Mouse (Mus musculus) stomach, postnatal 0 days (tissue): ENCODE data around the gene Stk10. TPM values are rescaled to one million over a fixed set of nuclear protein-coding genes. Genes with fewer than 3 reads are reported as not detected.
"Not testable (repeated sequence)": the region's sequence is repeated elsewhere in the genome, so short reads cannot be mapped to it uniquely, and the experiment has no call there.

Source experiments
- ATAC-seq: fragments of 200-750 bp; cut with Nextera tagmentation; 2 replicates; pipeline ENCODE4 v1.8.0; 2017; ENCODE audit not compliant: low FRiP score, low TSS enrichment
- DNase-seq: peaks from one replicate; pipeline ENCODE4 v3.0.0-alpha.2; 2016; ENCODE audit warnings: low spot score
- H3K27ac ChIP-seq: fragments of 300-500 bp; sonication (generic); replicated peaks from 2 replicates; pipeline ENCODE4 v1.5.1; 2014; ENCODE audit warnings: mild to moderate bottlenecking, control low read depth
- H3K27me3 ChIP-seq: fragments of 300-500 bp; sonication (generic); 2 replicates; pipeline ENCODE4 v1.6.1; 2014; ENCODE audit warnings: low read length; ENCODE audit not compliant: control insufficient read depth, insufficient read depth
- H3K36me3 ChIP-seq: fragments of 300-500 bp; sonication (generic); 2 replicates; pipeline ENCODE4 v1.6.1; 2014; ENCODE audit warnings: low read length, mixed read lengths; ENCODE audit not compliant: control insufficient read depth, insufficient read depth
- H3K4me1 ChIP-seq: fragments of 300-500 bp; sonication (generic); replicated peaks from 2 replicates; pipeline ENCODE4 v1.6.1; 2014; ENCODE audit warnings: antibody characterized with exemption; ENCODE audit not compliant: control insufficient read depth, insufficient read depth
- H3K4me2 ChIP-seq: fragments of 300-500 bp; sonication (generic); replicated peaks from 2 replicates; pipeline ENCODE4 v1.6.1; 2014; ENCODE audit warnings: low read depth, mild to moderate bottlenecking, control low read depth, moderate library complexity
- H3K4me3 ChIP-seq: fragments of 300-500 bp; sonication (generic); 2 replicates; pipeline ENCODE4 v1.5.1; 2014; ENCODE audit warnings: low read depth, low read length, control low read depth
- H3K9ac ChIP-seq: fragments of 300-500 bp; sonication (generic); 2 replicates; pipeline ENCODE4 v1.6.1; 2014; ENCODE audit warnings: mild to moderate bottlenecking, low read length, control low read depth, mixed read lengths
- H3K9me3 ChIP-seq: fragments of 300-500 bp; sonication (generic); 2 replicates; pipeline ENCODE4 v1.6.1; 2016; ENCODE audit warnings: low read length; ENCODE audit not compliant: control insufficient read depth
- CTCF ChIP-seq: IDR thresholded peaks from 2 replicates; pipeline ENCODE4 v1.5.1; 2016; ENCODE audit warnings: antibody characterized with exemption, low read depth, mild to moderate bottlenecking, moderate library complexity
- EP300 ChIP-seq: optimal IDR thresholded peaks from 2 replicates; pipeline ENCODE3; 2016; ENCODE audit warnings: antibody characterized with exemption
- WGBS: fragments of 180-500 bp; shearing (Covaris S2); extraction: QIAGEN DNeasy Blood & Tissue Kit; methylation state at CpG from one replicate; pipeline ENCODE4 v1.1.7; 2014; 5-methylcytosine and 5-hydroxymethylcytosine counted together
- polyA plus RNA-seq: library from polyadenylated mRNA; unstranded; fragments of >200 nt; fragmentation: Nextera tagmentation; extraction: Ambion mirVana; gene quantifications from 2 replicates; pipeline ENCODE4 v1.2.1, GENCODE M21; 2015

Gene Stk10
- polyA plus RNA-seq, 1 experiment from 2014 or later, result 1.1 TPM

DNA sequence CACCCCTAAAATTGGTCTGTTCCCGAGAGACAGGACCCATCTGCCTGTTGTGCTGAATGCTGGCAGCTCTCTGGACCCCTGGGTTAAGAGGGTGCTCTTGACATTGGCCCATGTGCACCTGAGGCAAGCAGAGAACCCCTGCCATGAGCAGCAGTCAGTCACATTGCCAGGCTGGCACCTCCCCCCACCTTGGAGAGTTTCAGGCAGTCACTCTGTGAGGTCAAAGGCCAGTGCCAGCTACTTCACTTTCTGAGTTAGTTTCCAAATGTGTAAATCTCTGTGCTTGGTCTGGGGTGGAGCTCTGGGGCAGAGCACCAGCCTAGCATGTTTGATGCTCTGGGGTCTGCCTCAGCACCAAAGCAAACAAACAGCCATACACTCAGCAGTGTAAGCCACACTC lies 84.9 kb downstream of the Stk10 start:
- 0 out of 2 replicates have a peak, but pooled peaks cover 3% of the 10 kb centered on the region for H3K4me1 ChIP-seq
- no peaks in the 10 kb centered on the region for H3K36me3 ChIP-seq
- DNase-seq, result no peak
- no peak overlapping the region for H3K27ac ChIP-seq
- no peak overlapping the region for H3K4me2 ChIP-seq
- ATAC-seq, result no peak
- H3K27me3 ChIP-seq, result no peaks in the 10 kb centered on the region
- no peak overlapping the region for H3K9ac ChIP-seq
- TF ChIP-seq CTCF (no peak), EP300 (no peak)
- H3K9me3 ChIP-seq, result no peaks in the 10 kb centered on the region
- 83% methylated on average over 1 of the region's 1 CpGs for WGBS
- H3K4me3 ChIP-seq, result no peak overlapping the region

DNA sequence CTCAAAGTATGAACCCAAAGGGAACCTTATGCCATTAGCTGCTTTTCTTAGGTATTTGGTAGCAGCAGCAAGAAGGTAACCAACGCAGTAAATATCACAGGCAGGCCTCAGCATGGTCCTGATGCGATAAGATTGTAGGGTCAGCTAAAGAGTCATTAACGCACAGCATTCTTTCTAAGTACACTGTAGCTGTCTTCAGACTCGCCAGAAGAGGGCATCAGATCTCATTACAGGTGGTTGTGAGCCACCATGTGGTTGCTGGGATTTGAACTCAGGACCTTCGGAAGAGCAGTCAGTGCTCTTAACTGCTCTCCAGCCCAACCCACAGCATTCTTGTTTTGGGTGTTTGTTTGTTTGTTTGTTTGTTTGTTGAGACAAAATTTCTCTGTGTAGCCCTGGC lies 85.5 kb downstream of the Stk10 start:
- H3K27me3 ChIP-seq, H3K4me1 ChIP-seq, H3K36me3 ChIP-seq, H3K27ac ChIP-seq, H3K9ac ChIP-seq, H3K4me2 ChIP-seq, H3K4me3 ChIP-seq, ATAC-seq, H3K9me3 ChIP-seq, DNase-seq: not testable (repeated sequence)
- peak; percentile 49 for TF ChIP-seq CTCF
- 75% methylated on average over 5 of the region's 5 CpGs for WGBS

DNA sequence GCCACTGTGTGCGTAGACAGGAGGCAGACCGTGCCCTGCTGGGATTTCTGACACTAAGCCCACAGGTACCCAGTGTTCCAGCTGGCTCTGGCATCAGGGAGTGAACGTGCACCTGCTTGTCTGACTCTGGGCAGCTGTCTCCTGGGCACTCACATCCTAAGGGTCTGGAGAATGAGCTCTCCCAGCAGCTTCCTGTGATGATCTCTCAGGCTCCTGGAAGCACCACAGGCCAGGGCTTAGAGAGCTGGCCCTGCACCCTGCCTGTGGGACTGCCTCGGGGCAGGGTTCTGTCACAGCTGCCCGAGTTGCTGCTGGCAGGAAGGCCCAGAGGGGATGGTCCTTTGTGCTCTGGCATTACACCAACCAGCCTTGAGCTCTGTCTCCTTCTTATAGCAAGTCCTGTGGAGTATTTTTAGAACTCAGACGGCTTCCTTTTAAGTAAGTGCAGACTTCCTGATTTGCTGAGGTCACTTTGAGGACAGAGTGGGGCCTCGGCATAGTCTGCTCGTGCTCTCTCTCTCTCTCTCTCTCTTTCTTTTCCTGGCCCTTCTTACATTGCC lies 86.2 kb downstream of the Stk10 start:
- Histone ChIP-seq H3K4me2 (no peak overlapping the region), H3K9ac (no peak overlapping the region), H3K4me1 (0 out of 2 replicates have a peak, but pooled peaks cover 3% of the 10 kb centered on the region), H3K4me3 (no peak overlapping the region), H3K36me3 (no peaks in the 10 kb centered on the region), H3K27me3 (no peaks in the 10 kb centered on the region), H3K27ac (peak overlapping the region; percentile 65), H3K9me3 (no peaks in the 10 kb centered on the region)
- ATAC-seq (peak; percentile 74), DNase-seq (peak; percentile 60)
- WGBS, result 16% methylated on average over 8 of the region's 8 CpGs
- TF ChIP-seq EP300, result no peak
- TF ChIP-seq CTCF, result peak; percentile 0; the same call in 1 of the 2 replicates

DNA sequence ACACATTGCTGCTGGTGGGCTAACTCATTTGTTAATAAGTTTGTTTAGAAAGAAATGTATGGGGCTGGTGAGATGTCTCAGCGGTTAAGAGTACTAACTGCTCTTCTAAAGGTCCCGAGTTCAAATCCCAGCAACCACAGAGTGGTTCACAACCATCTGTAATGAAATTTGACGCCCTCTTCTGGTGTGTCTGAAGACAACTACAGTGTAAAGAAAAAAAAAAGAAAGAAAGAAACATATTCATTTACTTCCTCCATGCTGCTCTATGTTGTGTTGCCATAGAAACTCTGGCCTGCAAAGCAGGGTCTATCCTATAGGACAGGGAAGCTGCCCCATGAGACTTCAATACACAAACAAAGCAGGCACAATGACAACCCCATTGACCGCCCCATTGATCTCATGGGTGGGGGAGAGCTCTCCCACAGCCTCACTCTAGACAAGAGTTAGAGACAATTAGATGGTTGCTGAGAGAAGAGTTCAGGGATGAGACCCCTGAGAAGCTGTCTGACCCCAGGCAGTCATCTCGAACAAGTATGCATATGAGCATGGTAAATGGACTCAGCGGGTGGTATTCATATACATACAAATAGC lies 86.9 kb downstream of the Stk10 start:
- H3K27me3 ChIP-seq, result no peaks in the 10 kb centered on the region
- DNase-seq, result no peak
- H3K36me3 ChIP-seq, result no peaks in the 10 kb centered on the region
- H3K4me2 ChIP-seq, result no peak overlapping the region
- TF ChIP-seq CTCF, result no peak
- no peak for TF ChIP-seq EP300
- WGBS, result 77% methylated on average over 6 of the region's 6 CpGs
- H3K9me3 ChIP-seq, result no peaks in the 10 kb centered on the region
- 0 out of 2 replicates have a peak, but pooled peaks cover 3% of the 10 kb centered on the region for H3K4me1 ChIP-seq
- no peak overlapping the region for H3K9ac ChIP-seq
- no peak overlapping the region for H3K4me3 ChIP-seq
- ATAC-seq, result no peak
- H3K27ac ChIP-seq, result no peak overlapping the region

DNA sequence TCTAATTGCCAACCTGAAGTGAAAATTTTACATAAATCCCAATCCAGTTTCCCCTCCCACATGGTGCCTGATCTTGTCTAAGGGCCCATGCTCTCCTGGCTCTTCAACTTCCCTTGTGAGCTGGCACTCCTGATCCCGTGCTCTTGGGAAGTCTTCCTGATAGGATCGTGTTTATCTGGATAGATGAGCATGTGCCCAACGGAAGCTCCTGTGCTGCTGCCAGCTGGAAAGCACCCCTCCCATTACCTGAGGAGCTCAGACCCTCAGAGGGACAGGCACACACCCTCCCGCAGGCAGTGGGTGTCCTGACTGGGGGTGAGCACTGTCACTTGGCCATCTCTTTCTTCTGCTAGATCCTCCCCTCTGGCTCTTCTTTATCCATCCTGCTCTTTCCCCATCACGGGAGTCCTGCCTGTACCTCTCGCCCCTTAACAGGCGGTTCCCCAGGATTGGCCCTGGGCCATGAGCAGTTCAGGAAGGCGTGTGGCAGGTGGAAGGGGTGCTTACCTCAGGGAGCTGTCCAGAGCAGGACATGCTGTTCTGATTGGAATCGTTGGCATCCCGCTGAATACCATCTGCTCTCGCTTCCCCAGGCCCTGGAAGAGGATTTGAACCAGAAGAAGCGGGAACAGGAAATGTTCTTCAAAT lies 88.8 kb downstream of the Stk10 start:
- no peaks in the 10 kb centered on the region for H3K36me3 ChIP-seq
- 73% methylated on average over 12 of the region's 12 CpGs for WGBS

More for the DNA sequence above, 88.8 kb downstream of the Stk10 start:
- Histone ChIP-seq H3K4me1 (0 out of 2 replicates have a peak, but pooled peaks cover 3% of the 10 kb centered on the region), H3K9me3 (no peaks in the 10 kb centered on the region), H3K4me3 (no peak overlapping the region), H3K9ac (no peak overlapping the region), H3K4me2 (no peak overlapping the region), H3K27ac (no peak overlapping the region), H3K27me3 (no peaks in the 10 kb centered on the region)
- DNase-seq (peak; percentile 14), ATAC-seq (no peak)
- TF ChIP-seq EP300, result no peak
- no peak for TF ChIP-seq CTCF
